Mouse (Mus musculus): Measurements from ENCODE around the gene Gm9789.
"Not testable (repeated sequence)": the region's sequence is repeated elsewhere in the genome, so short reads cannot be mapped to it uniquely, and the experiment has no call there.

Gene Gm9789

GRCm38 (mm10) chr16:89157652-89158051, at the start of gene Gm9789:
Gm9789 (plus strand) TSS chr16:89157952.
- DNase-seq (ENCODE audit: low read depth, low spot score) = no peak

- no peak for DNase-seq (ENCODE audit: low read depth, low spot score)
Measured at GRCm38 (mm10) chr16:89140551-89140950, 17.2 kb upstream of the Gm9789 start, which contains the start of gene Gm6358. Gm6358 (plus strand) TSS chr16:89140851.

DNA sequence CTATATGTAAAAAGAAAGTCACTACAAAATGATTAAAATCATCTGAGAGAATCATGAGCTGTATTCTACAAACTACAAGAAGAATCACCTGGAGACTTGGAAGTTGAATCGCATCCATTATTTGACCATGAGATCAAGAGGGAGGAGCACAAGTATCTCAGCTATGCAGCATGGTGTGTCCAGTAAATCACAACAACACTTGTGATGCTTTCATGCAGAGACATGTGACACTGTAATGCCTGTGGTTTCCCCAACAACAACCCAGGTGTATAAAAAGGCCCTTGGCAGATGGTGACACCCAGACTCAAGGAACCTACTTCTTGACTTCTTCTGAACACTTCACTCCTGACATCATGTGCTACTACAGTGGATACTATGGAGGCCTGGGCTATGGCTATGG, 7.0 kb upstream of the Gm9789 start, which contains the start of gene Gm10061:
Gene Gm10061 (plus strand): TSS at position 301 of the 400 bp plus-strand sequence.
- DNase-seq (ENCODE audit: low read depth, low spot score) = no peak

- DNase-seq (ENCODE audit: low read depth, low spot score) = not testable (repeated sequence)
Measured at GRCm38 (mm10) chr16:89169190-89169589, 11.4 kb downstream of the Gm9789 start, which contains the start of gene Gm7735. Gm7735 (plus strand) TSS chr16:89169490.

GRCm38 (mm10) chr16:89174435-89174834, 16.7 kb downstream of the Gm9789 start, which contains the start of gene 1110057P08Rik:
1110057P08Rik (plus strand) TSS chr16:89174735.
- no peak for DNase-seq (ENCODE audit: low read depth, low spot score)

GRCm38 (mm10) chr16:89188621-89189020, 30.9 kb downstream of the Gm9789 start:
- no peak for DNase-seq (ENCODE audit: low read depth, low spot score)

- no peak for DNase-seq (ENCODE audit: low read depth, low spot score)
Measured at GRCm38 (mm10) chr16:89205561-89205960, 47.8 kb downstream of the Gm9789 start, which contains the start of gene Krtap20-2. Krtap20-2 (plus strand) TSS chr16:89205861.

Measured in brain, embryonic 18.5 days (tissue).